24 mouse cellular contexts compared by ENCODE assay signal in the genomic region with DNA sequence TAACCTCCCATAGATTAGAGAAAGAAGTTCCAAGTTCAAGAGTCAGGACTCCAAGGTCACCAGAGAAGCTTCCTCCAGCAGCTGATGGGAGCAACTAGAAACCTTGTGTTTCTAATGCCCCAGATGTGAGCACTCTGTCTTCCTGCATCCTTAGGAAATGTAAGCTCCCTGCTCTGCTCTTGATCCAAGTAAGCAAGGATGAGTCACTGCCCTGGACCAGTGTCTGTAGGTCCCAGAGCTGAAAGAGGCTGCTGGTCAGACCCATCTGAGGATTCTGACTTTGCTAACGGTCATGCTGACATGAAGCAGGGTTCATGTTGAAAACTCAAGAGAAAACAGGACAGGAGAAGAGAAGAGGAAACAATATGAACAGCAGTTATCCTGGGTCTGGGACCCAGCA.
DNase-seq lines count a peak whose midpoint lies in the region; ATAC-seq lines count a peak whose summit lies in the region.
"Had no signal": no experiment of that assay in that cellular context is flagged by ENCODE, and none has a peak within 500 bp of the region (broad histone marks: within the 10 kb centered on the region; RNA-seq: fewer than 3 reads in every experiment).

No protein-coding gene starts in this region.

- no peaks in the 10 kb centered on the region for H3K36me3 ChIP-seq in midbrain, embryonic 11.5 days (ENCODE audit: control insufficient read depth, insufficient read depth, low read length)
- no peaks in the 10 kb centered on the region for H3K36me3 ChIP-seq in midbrain, embryonic 16.5 days (ENCODE audit: control insufficient read depth, insufficient read depth, low read length)
- H3K36me3 ChIP-seq: embryonic facial prominence, embryonic 13.5 days; embryonic facial prominence, embryonic 15.5 days; forebrain, embryonic 10.5 days; forebrain, embryonic 12.5 days had no signal

- no peak overlapping the region for H3K4me3 ChIP-seq in midbrain, embryonic 11.5 days (ENCODE audit: low read depth, low read length)
- no peak overlapping the region for H3K4me3 ChIP-seq in midbrain, embryonic 16.5 days (ENCODE audit: low read depth, low read length)
- H3K4me3 ChIP-seq: embryonic facial prominence, embryonic 13.5 days; embryonic facial prominence, embryonic 15.5 days; erythroblast, embryonic 14.5 days; forebrain, embryonic 10.5 days; forebrain, embryonic 12.5 days had no signal

- no peak overlapping the region for H3K4me2 ChIP-seq in midbrain, embryonic 11.5 days
- no peak overlapping the region for H3K4me2 ChIP-seq in midbrain, embryonic 16.5 days (ENCODE audit: low read length)
- H3K4me2 ChIP-seq: embryonic facial prominence, embryonic 13.5 days; embryonic facial prominence, embryonic 15.5 days; forebrain, embryonic 12.5 days had no signal

- no peak for ATAC-seq in midbrain, embryonic 11.5 days (ENCODE audit: low FRiP score)
- no peak for ATAC-seq in midbrain, embryonic 16.5 days
- ATAC-seq: activated CD4-positive, CD25-positive, alpha-beta regulatory T cell, adult 4 months; forebrain, embryonic 14.5 days; forebrain, embryonic 16.5 days; Patski had no signal

- H3K27ac ChIP-seq in midbrain, embryonic 11.5 days (ENCODE audit: low read depth, low read length), result no peak overlapping the region
- no peak overlapping the region for H3K27ac ChIP-seq in midbrain, embryonic 16.5 days (ENCODE audit: low read length)
- H3K27ac ChIP-seq: embryonic facial prominence, embryonic 13.5 days; embryonic facial prominence, embryonic 15.5 days; forebrain, embryonic 10.5 days; forebrain, embryonic 12.5 days had no signal

- WGBS in midbrain, embryonic 11.5 days, result 80% methylated on average over 1 of the region's 1 CpGs
- 86% methylated on average over 1 of the region's 1 CpGs for WGBS in midbrain, embryonic 16.5 days

- DNase-seq in heart, adult 11 months, result peak; percentile 95
- no peak for DNase-seq in heart, postnatal 4 days
- DNase-seq in midbrain, embryonic 11.5 days (ENCODE audit: low spot score, missing footprints), result peak; percentile 49
- peak; percentile 67 for DNase-seq in skeletal muscle tissue, adult 2 months (ENCODE audit: low read depth, low spot score)
- no peak for DNase-seq in adrenal gland, postnatal 10 days
- DNase-seq: adrenal gland, adult 8-10 months; adrenal gland, postnatal 25 days; cerebellum, adult 11 months; cerebellum, adult 18-20 months; cerebellum, adult 8-10 months; cerebellum, adult 9-11 months; cerebellum, postnatal 14 days; cerebellum, postnatal 36 days; embryo, embryonic 11 days had no signal

- no peaks in the 10 kb centered on the region for H3K27me3 ChIP-seq in midbrain, embryonic 11.5 days (ENCODE audit: control insufficient read depth, insufficient read depth, low read length)
- H3K27me3 ChIP-seq in midbrain, embryonic 16.5 days (ENCODE audit: control insufficient read depth, insufficient read depth, low read depth, low read length), result no peaks in the 10 kb centered on the region
- H3K27me3 ChIP-seq: embryonic facial prominence, embryonic 13.5 days; embryonic facial prominence, embryonic 15.5 days; forebrain, embryonic 12.5 days had no signal

- no peak overlapping the region for H3K9ac ChIP-seq in midbrain, embryonic 11.5 days (ENCODE audit: low read length)
- H3K9ac ChIP-seq in midbrain, embryonic 16.5 days (ENCODE audit: low read depth, low read length), result no peak overlapping the region
- H3K9ac ChIP-seq: embryonic facial prominence, embryonic 13.5 days; embryonic facial prominence, embryonic 15.5 days; forebrain, embryonic 12.5 days had no signal

- no peaks in the 10 kb centered on the region for H3K4me1 ChIP-seq in midbrain, embryonic 11.5 days (ENCODE audit: control insufficient read depth, insufficient read depth, low read length)
- no peaks in the 10 kb centered on the region for H3K4me1 ChIP-seq in midbrain, embryonic 16.5 days (ENCODE audit: control insufficient read depth, insufficient read depth, low read length)
- H3K4me1 ChIP-seq: forebrain, embryonic 12.5 days had no signal

- no peaks in the 10 kb centered on the region for H3K9me3 ChIP-seq in midbrain, embryonic 11.5 days (ENCODE audit: control insufficient read depth, low read length)
- H3K9me3 ChIP-seq in midbrain, embryonic 16.5 days (replicated peaks; ENCODE audit: control insufficient read depth, low read length, poor library complexity, severe bottlenecking), result no peaks in the 10 kb centered on the region
- H3K9me3 ChIP-seq: embryonic facial prominence, embryonic 13.5 days; embryonic facial prominence, embryonic 15.5 days; forebrain, embryonic 10.5 days; forebrain, embryonic 12.5 days had no signal

Comparison
In these comparisons a context has a peak if more than half of its experiments do, and no peak if none do; other contexts are left out.
1. DNase-seq: peak in heart, adult 11 months (single experiment), midbrain, embryonic 11.5 days (single experiment) and skeletal muscle tissue, adult 2 months (single experiment); none in heart, postnatal 4 days (single experiment) and adrenal gland, postnatal 10 days (single experiment).